Mouse (Mus musculus): ENCODE data around the gene Btbd3. TPM values are rescaled to one million over a fixed set of nuclear protein-coding genes. Genes with fewer than 3 reads are reported as not detected.

Gene Btbd3
- polyA plus RNA-seq, 1 experiment: 2.8 TPM

DNA sequence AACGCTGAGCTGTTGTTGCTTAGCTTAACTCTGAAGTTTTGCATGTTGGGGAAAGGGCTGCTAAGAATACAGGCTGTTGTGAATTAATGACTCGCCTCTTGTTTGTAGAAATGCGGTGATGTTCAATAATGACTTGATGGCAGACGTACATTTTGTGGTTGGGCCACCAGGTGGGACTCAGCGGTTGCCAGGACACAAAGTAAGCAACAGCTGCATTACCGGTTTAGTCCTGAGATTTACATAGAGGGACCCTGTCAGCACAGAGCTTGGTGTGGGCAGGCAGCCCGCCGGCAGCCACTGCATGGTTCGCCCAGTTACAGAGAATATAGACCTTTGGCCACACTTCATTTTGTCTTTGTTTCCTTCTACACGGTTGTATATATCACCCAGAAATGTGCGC, 23.3 kb downstream of the Btbd3 start:
- Histone ChIP-seq H3K27me3 (ENCODE audit: control insufficient read depth, insufficient read depth, low read length) (no peaks in the 10 kb centered on the region), H3K27ac (ENCODE audit: insufficient read depth, low read depth, low read length) (peak overlapping the region; percentile 65; the same call in 1 of the 2 replicates), H3K4me3 (ENCODE audit: low read depth, low read length) (peak overlapping the region; percentile 44), H3K36me3 (ENCODE audit: control insufficient read depth, insufficient read depth, low read length) (peaks cover 11% of the 10 kb centered on the region), H3K4me1 (ENCODE audit: control insufficient read depth, insufficient read depth, insufficient read length, low read length) (peaks cover under 1% of the 10 kb centered on the region; the same call in 1 of the 2 replicates)
- TF ChIP-seq POLR2A (IDR thresholded peaks at IDR 0.05; ENCODE audit: low read depth, low read length): no peak
- no peak for TF ChIP-seq CTCF (IDR thresholded peaks at IDR 0.05; ENCODE audit: extremely low read depth, insufficient read length, insufficient replicate concordance, low read depth, low read length)
- WGBS: 59% methylated on average over 11 of the region's 11 CpGs

DNA sequence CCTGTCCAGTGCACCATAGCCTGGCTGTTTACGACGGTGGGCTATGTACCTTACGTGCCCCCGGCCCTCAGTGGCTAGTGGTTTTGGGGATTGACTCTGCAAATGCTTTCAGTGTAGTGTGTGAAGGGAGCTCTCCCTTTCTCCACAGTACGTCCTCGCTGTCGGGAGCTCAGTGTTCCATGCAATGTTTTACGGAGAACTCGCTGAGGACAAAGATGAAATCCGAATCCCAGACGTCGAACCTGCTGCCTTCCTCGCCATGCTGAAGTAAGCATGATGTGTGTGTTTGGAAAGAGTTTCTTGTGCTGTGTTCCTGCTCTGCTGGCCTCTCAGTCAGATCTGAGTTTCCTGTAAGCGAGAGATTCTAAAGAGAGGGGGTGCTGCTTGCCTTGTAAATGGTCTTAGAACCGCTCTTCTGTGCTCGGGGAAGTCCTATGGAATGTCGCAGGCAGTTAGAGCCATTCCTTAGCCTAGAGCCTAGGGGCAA, 23.9 kb downstream of the Btbd3 start:
- Histone ChIP-seq H3K4me3 (ENCODE audit: low read depth, low read length) (peak overlapping the region; percentile 53), H3K27me3 (ENCODE audit: control insufficient read depth, insufficient read depth, low read length) (no peaks in the 10 kb centered on the region), H3K27ac (ENCODE audit: insufficient read depth, low read depth, low read length) (peak overlapping the region; percentile 35), H3K36me3 (ENCODE audit: control insufficient read depth, insufficient read depth, low read length) (peaks cover 11% of the 10 kb centered on the region), H3K4me1 (ENCODE audit: control insufficient read depth, insufficient read depth, insufficient read length, low read length) (no peaks in the 10 kb centered on the region)
- no peak for TF ChIP-seq POLR2A (IDR thresholded peaks at IDR 0.05; ENCODE audit: low read depth, low read length)
- no peak for TF ChIP-seq CTCF (IDR thresholded peaks at IDR 0.05; ENCODE audit: extremely low read depth, insufficient read length, insufficient replicate concordance, low read depth, low read length)
- WGBS: 75% methylated on average over 17 of the region's 17 CpGs

DNA sequence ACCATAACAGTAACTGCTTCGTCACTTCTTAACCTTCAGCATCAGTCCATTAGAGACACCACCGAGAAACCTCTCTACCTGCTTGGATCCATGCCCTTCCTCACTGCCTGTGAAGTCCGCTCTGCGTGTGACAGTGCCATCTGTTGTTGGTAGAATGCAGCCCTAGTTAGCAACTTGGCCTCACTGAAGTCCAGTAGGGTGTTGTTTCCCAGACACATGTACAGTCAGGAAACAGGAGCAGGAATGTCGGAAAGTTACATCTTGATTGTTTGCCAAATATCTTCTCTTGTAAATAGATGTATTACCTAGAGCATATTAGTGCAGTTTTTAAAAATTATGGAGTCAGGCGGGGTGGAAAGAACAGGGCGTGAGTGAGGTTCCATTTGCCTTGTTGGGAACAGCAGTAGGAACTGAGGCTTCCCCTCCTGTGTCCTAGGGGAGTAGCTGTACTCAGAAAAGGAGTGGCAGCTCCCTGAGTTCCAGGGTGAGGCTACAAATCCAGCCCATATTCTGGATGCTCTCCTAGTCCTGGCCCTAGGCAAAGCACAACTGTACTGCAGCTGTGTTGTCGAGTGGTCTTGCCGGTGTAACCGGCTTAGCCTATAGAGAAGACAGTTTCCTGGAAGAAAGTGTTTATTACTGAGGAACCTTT, 25.3 kb downstream of the Btbd3 start:
- 81% methylated on average over 10 of the region's 10 CpGs for WGBS
- H3K27ac ChIP-seq (ENCODE audit: insufficient read depth, low read depth, low read length): peak overlapping the region; percentile 37; the same call in 1 of the 2 replicates
- TF ChIP-seq POLR2A (IDR thresholded peaks at IDR 0.05; ENCODE audit: low read depth, low read length) (no peak), CTCF (IDR thresholded peaks at IDR 0.05; ENCODE audit: extremely low read depth, insufficient read length, insufficient replicate concordance, low read depth, low read length) (peak; percentile 15; the same call in 1 of the 2 replicates)
- H3K27me3 ChIP-seq (ENCODE audit: control insufficient read depth, insufficient read depth, low read length): no peaks in the 10 kb centered on the region
- H3K36me3 ChIP-seq (ENCODE audit: control insufficient read depth, insufficient read depth, low read length): peaks cover 11% of the 10 kb centered on the region
- H3K4me1 ChIP-seq (ENCODE audit: control insufficient read depth, insufficient read depth, insufficient read length, low read length): no peaks in the 10 kb centered on the region
- H3K4me3 ChIP-seq (ENCODE audit: low read depth, low read length): peak overlapping the region; percentile 33; the same call in 1 of the 2 replicates

DNA sequence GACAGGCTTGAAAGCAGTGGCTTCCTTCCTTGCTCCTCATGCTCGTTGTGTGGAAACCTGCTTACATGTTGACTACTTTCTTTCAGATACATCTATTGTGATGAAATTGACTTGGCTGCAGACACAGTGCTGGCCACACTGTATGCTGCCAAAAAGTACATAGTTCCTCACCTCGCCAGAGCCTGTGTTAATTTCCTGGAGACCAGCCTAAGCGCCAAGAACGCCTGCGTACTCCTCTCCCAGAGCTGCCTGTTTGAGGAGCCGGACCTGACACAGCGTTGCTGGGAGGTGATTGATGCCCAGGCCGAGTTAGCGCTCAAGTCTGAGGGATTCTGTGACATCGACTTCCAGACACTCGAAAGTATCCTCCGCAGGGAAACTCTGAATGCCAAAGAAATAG, 27.0 kb downstream of the Btbd3 start:
- Histone ChIP-seq H3K27ac (ENCODE audit: insufficient read depth, low read depth, low read length) (no peak overlapping the region), H3K4me1 (ENCODE audit: control insufficient read depth, insufficient read depth, insufficient read length, low read length) (no peaks in the 10 kb centered on the region), H3K36me3 (ENCODE audit: control insufficient read depth, insufficient read depth, low read length) (peaks cover 11% of the 10 kb centered on the region), H3K27me3 (ENCODE audit: control insufficient read depth, insufficient read depth, low read length) (no peaks in the 10 kb centered on the region), H3K4me3 (ENCODE audit: low read depth, low read length) (no peak overlapping the region)
- TF ChIP-seq CTCF (IDR thresholded peaks at IDR 0.05; ENCODE audit: extremely low read depth, insufficient read length, insufficient replicate concordance, low read depth, low read length): no peak
- TF ChIP-seq POLR2A (IDR thresholded peaks at IDR 0.05; ENCODE audit: low read depth, low read length): no peak
- 83% methylated on average over 12 of the region's 12 CpGs for WGBS

DNA sequence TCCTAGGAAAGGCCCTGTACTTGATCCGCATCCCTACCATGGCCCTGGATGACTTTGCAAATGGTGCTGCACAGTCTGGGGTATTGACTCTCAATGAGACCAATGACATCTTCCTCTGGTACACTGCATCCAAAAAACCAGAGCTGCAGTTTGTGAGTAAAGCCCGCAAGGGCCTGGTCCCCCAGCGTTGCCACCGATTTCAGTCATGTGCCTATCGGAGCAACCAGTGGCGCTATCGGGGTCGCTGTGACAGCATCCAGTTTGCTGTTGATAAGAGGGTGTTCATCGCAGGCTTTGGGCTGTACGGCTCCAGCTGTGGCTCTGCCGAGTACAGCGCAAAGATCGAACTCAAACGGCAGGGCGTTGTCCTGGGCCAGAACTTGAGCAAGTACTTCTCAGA, 27.5 kb downstream of the Btbd3 start:
- H3K4me3 ChIP-seq (ENCODE audit: low read depth, low read length): no peak overlapping the region
- no peaks in the 10 kb centered on the region for H3K27me3 ChIP-seq (ENCODE audit: control insufficient read depth, insufficient read depth, low read length)
- no peak overlapping the region for H3K27ac ChIP-seq (ENCODE audit: insufficient read depth, low read depth, low read length)
- H3K4me1 ChIP-seq (ENCODE audit: control insufficient read depth, insufficient read depth, insufficient read length, low read length): no peaks in the 10 kb centered on the region
- TF ChIP-seq CTCF (IDR thresholded peaks at IDR 0.05; ENCODE audit: extremely low read depth, insufficient read length, insufficient replicate concordance, low read depth, low read length) (no peak), POLR2A (IDR thresholded peaks at IDR 0.05; ENCODE audit: low read depth, low read length) (no peak)
- peaks cover 11% of the 10 kb centered on the region for H3K36me3 ChIP-seq (ENCODE audit: control insufficient read depth, insufficient read depth, low read length)
- 96% methylated on average over 15 of the region's 15 CpGs for WGBS

DNA sequence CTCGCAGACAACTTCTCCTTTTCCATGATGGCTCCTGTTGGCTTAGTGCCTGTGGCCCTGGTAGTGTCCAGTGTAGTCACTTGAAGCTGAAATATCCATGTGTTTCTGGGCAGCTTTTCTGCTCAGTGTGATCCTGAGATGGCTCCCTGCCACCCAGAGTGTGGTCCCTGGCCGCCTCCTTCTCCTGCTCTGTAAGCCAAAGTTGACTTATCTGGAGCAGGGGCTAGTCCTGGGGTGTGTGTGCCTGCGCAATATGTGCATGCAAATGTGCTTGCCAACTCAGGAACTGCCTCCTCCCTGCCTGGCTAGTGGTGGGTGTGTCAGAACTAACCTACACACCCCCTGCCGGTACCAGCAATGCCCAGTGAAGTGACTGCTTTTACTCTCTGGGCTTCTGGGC, 29.4 kb downstream of the Btbd3 start:
- H3K27ac ChIP-seq (ENCODE audit: insufficient read depth, low read depth, low read length): no peak overlapping the region
- H3K36me3 ChIP-seq (ENCODE audit: control insufficient read depth, insufficient read depth, low read length): peaks cover 11% of the 10 kb centered on the region
- TF ChIP-seq POLR2A (IDR thresholded peaks at IDR 0.05; ENCODE audit: low read depth, low read length) (no peak), CTCF (IDR thresholded peaks at IDR 0.05; ENCODE audit: extremely low read depth, insufficient read length, insufficient replicate concordance, low read depth, low read length) (no peak)
- H3K4me1 ChIP-seq (ENCODE audit: control insufficient read depth, insufficient read depth, insufficient read length, low read length): no peaks in the 10 kb centered on the region
- H3K27me3 ChIP-seq (ENCODE audit: control insufficient read depth, insufficient read depth, low read length): no peaks in the 10 kb centered on the region
- 80% methylated on average over 4 of the region's 4 CpGs for WGBS
- no peak overlapping the region for H3K4me3 ChIP-seq (ENCODE audit: low read depth, low read length)

DNA sequence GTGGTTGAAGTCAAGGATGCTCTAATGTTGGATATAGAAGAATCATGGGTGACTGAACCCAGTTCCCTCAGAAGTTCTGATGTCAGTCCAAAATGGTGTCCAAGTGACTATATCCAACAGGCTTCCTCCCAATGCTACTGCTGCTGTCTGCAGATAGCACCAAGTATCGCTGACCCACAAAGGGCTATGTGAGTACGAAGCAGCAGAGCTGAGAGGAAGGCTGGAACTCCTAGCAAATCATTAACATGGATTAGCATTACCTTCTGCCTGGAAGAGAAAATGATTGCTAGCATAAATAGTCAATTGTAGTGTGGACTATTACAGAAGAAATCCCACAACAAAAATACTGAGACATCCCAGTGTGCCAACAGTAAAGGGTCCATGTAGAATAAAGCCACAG, 33.8 kb downstream of the Btbd3 start:
- 45% methylated on average over 2 of the region's 2 CpGs for WGBS

More for the DNA sequence above, 33.8 kb downstream of the Btbd3 start:
- no peaks in the 10 kb centered on the region for H3K27me3 ChIP-seq (ENCODE audit: control insufficient read depth, insufficient read depth, low read length)
- no peak overlapping the region for H3K4me3 ChIP-seq (ENCODE audit: low read depth, low read length)
- H3K27ac ChIP-seq (ENCODE audit: insufficient read depth, low read depth, low read length): no peak overlapping the region
- no peaks in the 10 kb centered on the region for H3K36me3 ChIP-seq (ENCODE audit: control insufficient read depth, insufficient read depth, low read length)
- no peaks in the 10 kb centered on the region for H3K4me1 ChIP-seq (ENCODE audit: control insufficient read depth, insufficient read depth, insufficient read length, low read length)
- TF ChIP-seq CTCF (IDR thresholded peaks at IDR 0.05; ENCODE audit: extremely low read depth, insufficient read length, insufficient replicate concordance, low read depth, low read length): no peak
- no peak for TF ChIP-seq POLR2A (IDR thresholded peaks at IDR 0.05; ENCODE audit: low read depth, low read length)

All from small intestine, adult 2 months (tissue).